Mouse (Mus musculus) spleen, adult 2 months (tissue): ENCODE results near the gene Nfe2l3.

Experiments used
- CTCF ChIP-seq: fragments of 200-500 bp; IDR thresholded peaks from 2 replicates; pipeline ENCODE4 v1.5.1; 2011; ENCODE audit warnings: mild to moderate bottlenecking, inconsistent platforms; ENCODE audit not compliant: insufficient read depth, insufficient read length, insufficient replicate concordance; ENCODE audit errors: extremely low read depth
- POLR2A ChIP-seq: fragments of 200-500 bp; IDR thresholded peaks from 2 replicates; pipeline ENCODE4 v1.6.1; 2011; ENCODE audit warnings: low read depth, low read length, inconsistent platforms

- TF ChIP-seq CTCF (no peak), POLR2A (no peak)
Measured at GRCm38 (mm10) chr6:51416433-51416832, 16.0 kb upstream of the Nfe2l3 start.
